Mouse (Mus musculus) 416B (cell line): Measurements from ENCODE around the gene Fut1.

Experiments
- DNase-seq: peaks from one replicate; pipeline ENCODE4 v3.0.0; 2011; ENCODE audit warnings: low read depth

Gene Fut1

GRCm38 (mm10) chr7:45598960-45599879, 17.9 kb upstream of the Fut1 start:
- DNase-seq: no peak

GRCm38 (mm10) chr7:45605704-45606289, 11.3 kb upstream of the Fut1 start:
- DNase-seq: peak; percentile 91

GRCm38 (mm10) chr7:45609511-45609910, 7.6 kb upstream of the Fut1 start:
- no peak for DNase-seq

- DNase-seq: no peak
Observed at GRCm38 (mm10) chr7:45616277-45616676, 812 bp upstream of the Fut1 start.

- DNase-seq: no peak
Observed at GRCm38 (mm10) chr7:45618316-45618715, 1.2 kb downstream of the Fut1 start.

- DNase-seq: no peak
Observed at GRCm38 (mm10) chr7:45619592-45619991, 2.5 kb downstream of the Fut1 start.

GRCm38 (mm10) chr7:45621443-45621842, 4.4 kb downstream of the Fut1 start, which contains the start of gene Izumo1:
Gene Izumo1, plus strand, starts transcription at chr7:45621811.
- DNase-seq: peak; percentile 29

GRCm38 (mm10) chr7:45623507-45623906, 6.4 kb downstream of the Fut1 start:
- DNase-seq: peak; percentile 87

- DNase-seq: no peak
Observed at GRCm38 (mm10) chr7:45624718-45625117, 7.6 kb downstream of the Fut1 start.

GRCm38 (mm10) chr7:45625481-45625880, 8.4 kb downstream of the Fut1 start:
- no peak for DNase-seq

- no peak for DNase-seq
Observed at GRCm38 (mm10) chr7:45626571-45627076, 9.5 kb downstream of the Fut1 start.

GRCm38 (mm10) chr7:45627261-45627660, 10.2 kb downstream of the Fut1 start, which contains the start of gene Rasip1:
Gene Rasip1, plus strand, starts transcription at chr7:45627488.
- DNase-seq: no peak

- no peak for DNase-seq
Observed at GRCm38 (mm10) chr7:45628364-45629294, 11.5 kb downstream of the Fut1 start.

- DNase-seq: no peak
Observed at GRCm38 (mm10) chr7:45630064-45630907, 13.2 kb downstream of the Fut1 start.

GRCm38 (mm10) chr7:45632499-45632898, 15.4 kb downstream of the Fut1 start:
- no peak for DNase-seq

- DNase-seq: peak; percentile 96
Observed at GRCm38 (mm10) chr7:45634946-45635681, 18.0 kb downstream of the Fut1 start.

- DNase-seq: peak; percentile 93
Observed at GRCm38 (mm10) chr7:45635711-45636688, 18.9 kb downstream of the Fut1 start.

GRCm38 (mm10) chr7:45637710-45638109, 20.6 kb downstream of the Fut1 start:
- DNase-seq: no peak
